19 mouse cellular contexts compared by ENCODE assay signal in the genomic region with DNA sequence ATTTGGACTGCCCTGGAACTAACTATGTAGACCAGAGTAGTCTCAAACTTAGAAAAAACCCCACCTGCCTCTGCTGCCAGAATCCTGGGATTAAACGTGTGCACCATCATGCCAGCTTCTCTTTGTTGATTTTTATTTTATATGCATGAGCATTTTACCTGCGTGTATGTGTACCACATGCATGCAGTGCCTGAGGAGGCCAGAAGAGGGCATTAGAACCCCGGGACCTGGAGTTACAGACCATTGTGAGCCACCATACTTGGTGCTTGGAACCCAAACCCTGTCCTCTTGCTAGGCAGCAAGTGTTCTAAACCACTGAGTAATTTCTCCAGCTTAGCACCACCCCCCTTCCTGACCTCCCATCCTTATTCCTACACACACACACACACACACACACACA. TPM values are rescaled to one million over a fixed set of nuclear protein-coding genes. Genes with fewer than 3 reads are reported as not detected.
DNase-seq lines count a peak whose midpoint lies in the region; ATAC-seq and TF ChIP-seq lines count a peak whose summit lies in the region.
"Had no signal": no experiment of that assay in that cellular context is flagged by ENCODE, and none has a peak within 500 bp of the region (broad histone marks: within the 10 kb centered on the region; RNA-seq: fewer than 3 reads in every experiment).

No protein-coding gene starts in this region.

- H3K9ac ChIP-seq in lung, embryonic 14.5 days: no peak overlapping the region
- no peak overlapping the region for H3K9ac ChIP-seq in hindbrain, embryonic 16.5 days (ENCODE audit: low read depth, low read length)
- H3K9ac ChIP-seq: embryonic facial prominence, embryonic 13.5 days; forebrain, embryonic 15.5 days; heart, embryonic 12.5 days; hindbrain, embryonic 13.5 days; liver, embryonic 13.5 days had no signal

- no peaks in the 10 kb centered on the region for H3K36me3 ChIP-seq in kidney, adult 2 months (ENCODE audit: control insufficient read depth, insufficient read depth, low read length)
- H3K36me3 ChIP-seq in lung, embryonic 14.5 days (ENCODE audit: insufficient read depth): no peaks in the 10 kb centered on the region
- H3K36me3 ChIP-seq in E14TG2a.4 (ENCODE audit: insufficient read depth, low read length): peaks cover 6% of the 10 kb centered on the region; the same call in 1 of the 2 replicates
- H3K36me3 ChIP-seq in hindbrain, embryonic 16.5 days (ENCODE audit: control insufficient read depth, insufficient read depth, low read length): no peaks in the 10 kb centered on the region
- H3K36me3 ChIP-seq: embryonic facial prominence, embryonic 13.5 days; forebrain, embryonic 15.5 days; heart, embryonic 12.5 days; hindbrain, embryonic 13.5 days; liver, embryonic 13.5 days had no signal

- ATAC-seq in lung, embryonic 14.5 days (ENCODE audit: insufficient read depth): no peak
- no peak for ATAC-seq in hindbrain, embryonic 16.5 days
- ATAC-seq: forebrain, embryonic 15.5 days had no signal

- no peaks in the 10 kb centered on the region for H3K27me3 ChIP-seq in kidney, adult 2 months (replicated peaks; ENCODE audit: control insufficient read depth, insufficient read depth, low read length)
- H3K27me3 ChIP-seq in lung, embryonic 14.5 days (ENCODE audit: insufficient read depth, low read length): no peaks in the 10 kb centered on the region
- no peaks in the 10 kb centered on the region for H3K27me3 ChIP-seq in E14TG2a.4 (ENCODE audit: insufficient read depth, low read length)
- H3K27me3 ChIP-seq in hindbrain, embryonic 16.5 days (replicated peaks; ENCODE audit: control insufficient read depth, insufficient read depth, low read length): no peaks in the 10 kb centered on the region
- H3K27me3 ChIP-seq: embryonic facial prominence, embryonic 13.5 days; forebrain, embryonic 15.5 days; heart, embryonic 12.5 days; hindbrain, embryonic 13.5 days; liver, embryonic 13.5 days; megakaryocyte, embryonic 14.5 days had no signal

- DNase-seq in kidney, adult 2 months: peak; percentile 16
- no peak for DNase-seq in kidney, adult 11 months
- DNase-seq in lung, embryonic 14.5 days: no peak
- DNase-seq in lung, postnatal 36 days: no peak
- peak; percentile 23 for DNase-seq in NIH3T3 (ENCODE audit: low read depth)
- no peak for DNase-seq in cerebellum, postnatal 36 days
- DNase-seq: adrenal gland, postnatal 10 days; layer of hippocampus, adult 9-11 months; liver, embryonic 13.5 days; lung, postnatal 10 days; midbrain, embryonic 14.5 days had no signal

- H3K9me3 ChIP-seq in lung, embryonic 14.5 days (ENCODE audit: low read depth, low read length): no peaks in the 10 kb centered on the region
- no peaks in the 10 kb centered on the region for H3K9me3 ChIP-seq in E14TG2a.4 (ENCODE audit: low read length)
- H3K9me3 ChIP-seq in hindbrain, embryonic 16.5 days (ENCODE audit: control insufficient read depth, low read length): no peaks in the 10 kb centered on the region
- H3K9me3 ChIP-seq: embryonic facial prominence, embryonic 13.5 days; forebrain, embryonic 15.5 days; hindbrain, embryonic 13.5 days; liver, embryonic 13.5 days; megakaryocyte, embryonic 14.5 days had no signal

- peak overlapping the region; percentile 98; the same call in 1 of the 2 replicates for H3K27ac ChIP-seq in kidney, adult 2 months (ENCODE audit: insufficient read depth, low read depth, low read length)
- H3K27ac ChIP-seq in lung, embryonic 14.5 days (ENCODE audit: low read depth): no peak overlapping the region
- H3K27ac ChIP-seq in hindbrain, embryonic 16.5 days (ENCODE audit: low read depth, low read length): no peak overlapping the region
- H3K27ac ChIP-seq: embryonic facial prominence, embryonic 13.5 days; forebrain, embryonic 15.5 days; hindbrain, embryonic 13.5 days; liver, embryonic 13.5 days had no signal

- H3K4me1 ChIP-seq in kidney, adult 2 months (ENCODE audit: control insufficient read depth, insufficient read depth, low read length): peaks cover 23% of the 10 kb centered on the region
- H3K4me1 ChIP-seq in lung, embryonic 14.5 days (ENCODE audit: insufficient read depth): peaks cover 4% of the 10 kb centered on the region; the same call in 1 of the 2 replicates
- peaks cover 79% of the 10 kb centered on the region for H3K4me1 ChIP-seq in E14TG2a.4 (replicated peaks; ENCODE audit: low read depth, low read length)
- peaks cover 2% of the 10 kb centered on the region; the same call in 1 of the 2 replicates for H3K4me1 ChIP-seq in hindbrain, embryonic 16.5 days (ENCODE audit: control insufficient read depth, insufficient read depth, low read depth, low read length)
- H3K4me1 ChIP-seq: forebrain, embryonic 15.5 days had no signal

- 96% methylated on average over 3 of the region's 3 CpGs for WGBS in kidney, adult 2 months
- 92% methylated on average over 3 of the region's 3 CpGs for WGBS in lung, embryonic 14.5 days
- 97% methylated on average over 3 of the region's 3 CpGs for WGBS in hindbrain, embryonic 16.5 days

- TF ChIP-seq CTCF in kidney, adult 2 months (conservative IDR thresholded peaks at IDR 0.05; ENCODE audit: insufficient read depth, insufficient read length, low read depth, low read length): 0 out of 2 replicates have a peak, but pooled peaks have one; percentile 8
- TF ChIP-seq CTCF in lung, embryonic 14.5 days (IDR thresholded peaks at IDR 0.05; ENCODE audit: low read depth): peak; percentile 34; the same call in 1 of the 2 replicates
- peak; percentile 68 for TF ChIP-seq CTCF in E14TG2a.4 (conservative IDR thresholded peaks at IDR 0.05; ENCODE audit: low read length)

- no peak overlapping the region for H3K4me3 ChIP-seq in kidney, adult 2 months (ENCODE audit: insufficient read depth, low read depth, low read length)
- no peak overlapping the region for H3K4me3 ChIP-seq in lung, embryonic 14.5 days (ENCODE audit: low read depth, low read length)
- no peak overlapping the region for H3K4me3 ChIP-seq in E14TG2a.4 (replicated peaks; ENCODE audit: low read length)
- H3K4me3 ChIP-seq in hindbrain, embryonic 16.5 days (ENCODE audit: low read length): no peak overlapping the region
- H3K4me3 ChIP-seq: embryonic facial prominence, embryonic 13.5 days; forebrain, embryonic 15.5 days; heart, embryonic 12.5 days; hindbrain, embryonic 13.5 days; liver, embryonic 13.5 days; megakaryocyte, embryonic 14.5 days; myocyte had no signal

- no peak for TF ChIP-seq POLR2A in kidney, adult 2 months (IDR thresholded peaks at IDR 0.05; ENCODE audit: low read depth, low read length)

- H3K4me2 ChIP-seq in lung, embryonic 14.5 days: no peak overlapping the region
- H3K4me2 ChIP-seq in hindbrain, embryonic 16.5 days (ENCODE audit: low read length): no peak overlapping the region
- H3K4me2 ChIP-seq: embryonic facial prominence, embryonic 13.5 days; forebrain, embryonic 15.5 days; heart, embryonic 12.5 days; hindbrain, embryonic 13.5 days; liver, embryonic 13.5 days had no signal

RNA-seq across cellular contexts. Expression of gene Irf2bpl, which starts 13.6 kb away (rescaled TPM):
- 22.0 and 27.8 TPM in 2 replicates for polyA plus RNA-seq in kidney, adult 2 months (2012; rRNA removed)
- polyA plus RNA-seq in lung, embryonic 14.5 days (2014; fragmentation: Nextera tagmentation; extraction: Ambion mirVana): 44.6 and 44.8 TPM in 2 replicates
- polyA plus RNA-seq in hindbrain, embryonic 16.5 days (2015; fragmentation: Nextera tagmentation; extraction: Ambion mirVana): 49.7 and 56.6 TPM in 2 replicates

Comparison
In these comparisons a context has a peak if more than half of its experiments do, and no peak if none do; other contexts are left out.
1. DNase-seq: peak in kidney, adult 2 months (single experiment) and NIH3T3 (single experiment); none in kidney, adult 11 months (single experiment), lung, embryonic 14.5 days (single experiment), lung, postnatal 36 days (single experiment) and cerebellum, postnatal 36 days (0 of 2).
2. CTCF ChIP-seq: peak in every context shown above with its lines; median percentile 68 in E14TG2a.4; 34 in lung, embryonic 14.5 days; 8 in kidney, adult 2 months.